Mouse (Mus musculus) liver, embryonic 15.5 days (tissue): ENCODE measurements at regions not wholly inside any gene's neighbourhood (a gene's known extent, or its start where the extent isn't known, plus 50 kb on each side); places are given as distances from the start of the nearest gene placed in this dataset.
A peak's percentile ranks its signal among the peaks of the same experiment; 100 is the strongest.

Experiments
- ATAC-seq: fragments of 200-750 bp; cut with Nextera tagmentation; 2 replicates; pipeline ENCODE4 v1.8.0; 2017; ENCODE audit warnings: moderate number of reproducible peaks, mild to moderate bottlenecking, moderate library complexity; ENCODE audit not compliant: insufficient read depth
- H3K27ac ChIP-seq: fragments of 300-500 bp; sonication (generic); replicated peaks from 2 replicates; pipeline ENCODE4 v1.5.1; 2015; ENCODE audit warnings: mild to moderate bottlenecking, inconsistent platforms
- H3K27me3 ChIP-seq: fragments of 300-500 bp; sonication (generic); 2 replicates; pipeline ENCODE4 v1.6.1; 2015; ENCODE audit warnings: mild to moderate bottlenecking, inconsistent platforms
- H3K36me3 ChIP-seq: fragments of 300-500 bp; sonication (generic); replicated peaks from 2 replicates; pipeline ENCODE4 v1.6.1; 2015; ENCODE audit warnings: moderate library complexity, mild to moderate bottlenecking, inconsistent platforms
- H3K4me1 ChIP-seq: fragments of 300-500 bp; sonication (generic); replicated peaks from 2 replicates; pipeline ENCODE4 v1.6.1; 2015; ENCODE audit warnings: inconsistent platforms
- H3K4me2 ChIP-seq: fragments of 300-500 bp; sonication (generic); 2 replicates; pipeline ENCODE4 v1.6.1; 2015; ENCODE audit warnings: moderate library complexity, mild to moderate bottlenecking, inconsistent platforms
- H3K4me3 ChIP-seq: fragments of 300-500 bp; sonication (generic); replicated peaks from 2 replicates; pipeline ENCODE4 v1.5.1; 2015; ENCODE audit warnings: mild to moderate bottlenecking, inconsistent platforms
- H3K9ac ChIP-seq: fragments of 300-500 bp; sonication (generic); 2 replicates; pipeline ENCODE4 v1.6.1; 2015; ENCODE audit warnings: moderate library complexity, mild to moderate bottlenecking, inconsistent platforms
- H3K9me3 ChIP-seq: fragments of 300-500 bp; sonication (generic); replicated peaks from 2 replicates; pipeline ENCODE4 v1.6.1; 2016; ENCODE audit warnings: inconsistent platforms
- WGBS: fragments of 180-500 bp; shearing (Covaris S2); methylation state at CpG from one replicate; pipeline ENCODE4 v1.1.7; 2015; ENCODE audit warnings: mixed read lengths; ENCODE audit not compliant: insufficient replicate concordance; 5-methylcytosine and 5-hydroxymethylcytosine counted together

GRCm38 (mm10) chr4:84056863-84057502 is 531.6 kb downstream of the Ccdc171 start:
- H3K9ac ChIP-seq: no peak overlapping the region
- no peak for ATAC-seq

GRCm38 (mm10) chr4:84060187-84060586 is 534.8 kb downstream of the Ccdc171 start:
- Histone ChIP-seq H3K27me3 (no peaks in the 10 kb centered on the region), H3K36me3 (no peaks in the 10 kb centered on the region), H3K9ac (no peak overlapping the region), H3K4me1 (no peaks in the 10 kb centered on the region), H3K27ac (no peak overlapping the region), H3K4me3 (no peak overlapping the region), H3K9me3 (no peaks in the 10 kb centered on the region), H3K4me2 (no peak overlapping the region)
- 12% methylated on average over 2 of the region's 2 CpGs for WGBS
- ATAC-seq: no peak

More at GRCm38 (mm10) chr4:84056863-84057502, 531.6 kb downstream of the Ccdc171 start:
- no peaks in the 10 kb centered on the region for H3K4me1 ChIP-seq
- no peak overlapping the region for H3K27ac ChIP-seq
- no peak overlapping the region for H3K4me2 ChIP-seq
- no peak overlapping the region for H3K4me3 ChIP-seq
- no peaks in the 10 kb centered on the region for H3K9me3 ChIP-seq
- no peaks in the 10 kb centered on the region for H3K36me3 ChIP-seq
- H3K27me3 ChIP-seq: no peaks in the 10 kb centered on the region
- WGBS: 64% methylated on average over 6 of the region's 6 CpGs

GRCm38 (mm10) chr4:84063755-84064154 is 538.4 kb downstream of the Ccdc171 start:
- no peaks in the 10 kb centered on the region for H3K9me3 ChIP-seq
- H3K9ac ChIP-seq: no peak overlapping the region
- no peaks in the 10 kb centered on the region for H3K4me1 ChIP-seq
- H3K4me3 ChIP-seq: no peak overlapping the region
- H3K36me3 ChIP-seq: no peaks in the 10 kb centered on the region
- no peak overlapping the region for H3K4me2 ChIP-seq
- H3K27ac ChIP-seq: no peak overlapping the region
- no peaks in the 10 kb centered on the region for H3K27me3 ChIP-seq
- WGBS: 74% methylated on average over 5 of the region's 5 CpGs
- no peak for ATAC-seq

GRCm38 (mm10) chr4:84064614-84065456 is 539.5 kb downstream of the Ccdc171 start:
- Histone ChIP-seq H3K9me3 (no peaks in the 10 kb centered on the region), H3K27ac (no peak overlapping the region), H3K4me3 (no peak overlapping the region), H3K27me3 (no peaks in the 10 kb centered on the region), H3K9ac (no peak overlapping the region), H3K4me2 (no peak overlapping the region), H3K4me1 (0 out of 2 replicates have a peak, but pooled peaks cover under 1% of the 10 kb centered on the region), H3K36me3 (no peaks in the 10 kb centered on the region)
- no peak for ATAC-seq
- 20% methylated on average over 15 of the region's 15 CpGs for WGBS

GRCm38 (mm10) chr4:84065457-84066124 is 540.2 kb downstream of the Ccdc171 start:
- no peaks in the 10 kb centered on the region for H3K27me3 ChIP-seq
- 0 out of 2 replicates have a peak, but pooled peaks cover 3% of the 10 kb centered on the region for H3K4me1 ChIP-seq
- no peaks in the 10 kb centered on the region for H3K9me3 ChIP-seq
- H3K4me2 ChIP-seq: no peak overlapping the region
- no peaks in the 10 kb centered on the region for H3K36me3 ChIP-seq
- no peak overlapping the region for H3K9ac ChIP-seq
- H3K27ac ChIP-seq: no peak overlapping the region
- no peak overlapping the region for H3K4me3 ChIP-seq
- WGBS: 39% methylated on average over 12 of the region's 12 CpGs
- no peak for ATAC-seq

- Histone ChIP-seq H3K9me3 (no peaks in the 10 kb centered on the region), H3K27me3 (no peaks in the 10 kb centered on the region), H3K4me2 (no peak overlapping the region), H3K9ac (no peak overlapping the region), H3K4me1 (0 out of 2 replicates have a peak, but pooled peaks cover 3% of the 10 kb centered on the region), H3K36me3 (no peaks in the 10 kb centered on the region), H3K4me3 (no peak overlapping the region), H3K27ac (no peak overlapping the region)
- WGBS: 61% methylated on average over 14 of the region's 14 CpGs
- peak; percentile 34; the same call in 1 of the 2 replicates for ATAC-seq
These were observed 542.7 kb downstream of the Ccdc171 start for GRCm38 (mm10) chr4:84067931-84068575.

- ATAC-seq: no peak
- H3K9ac ChIP-seq: no peak overlapping the region
- no peaks in the 10 kb centered on the region for H3K9me3 ChIP-seq
- H3K4me3 ChIP-seq: no peak overlapping the region
- WGBS: 57% methylated on average over 11 of the region's 11 CpGs
- no peaks in the 10 kb centered on the region for H3K36me3 ChIP-seq
- no peak overlapping the region for H3K27ac ChIP-seq
- no peak overlapping the region for H3K4me2 ChIP-seq
- H3K4me1 ChIP-seq: 0 out of 2 replicates have a peak, but pooled peaks cover 3% of the 10 kb centered on the region
- no peaks in the 10 kb centered on the region for H3K27me3 ChIP-seq
These were observed 543.8 kb downstream of the Ccdc171 start for GRCm38 (mm10) chr4:84068947-84069663.

- no peak overlapping the region for H3K4me3 ChIP-seq
- 62% methylated on average over 13 of the region's 13 CpGs for WGBS
- no peak for ATAC-seq
- no peaks in the 10 kb centered on the region for H3K27me3 ChIP-seq
- H3K4me2 ChIP-seq: no peak overlapping the region
- no peaks in the 10 kb centered on the region for H3K36me3 ChIP-seq
- no peak overlapping the region for H3K27ac ChIP-seq
- no peaks in the 10 kb centered on the region for H3K9me3 ChIP-seq
- no peak overlapping the region for H3K9ac ChIP-seq
- H3K4me1 ChIP-seq: 0 out of 2 replicates have a peak, but pooled peaks cover 3% of the 10 kb centered on the region
These were observed 544.3 kb downstream of the Ccdc171 start for GRCm38 (mm10) chr4:84069681-84070080.

GRCm38 (mm10) chr4:84070089-84070488 is 544.7 kb downstream of the Ccdc171 start:
- Histone ChIP-seq H3K9ac (no peak overlapping the region), H3K36me3 (no peaks in the 10 kb centered on the region), H3K4me1 (0 out of 2 replicates have a peak, but pooled peaks cover 3% of the 10 kb centered on the region), H3K27ac (no peak overlapping the region), H3K9me3 (no peaks in the 10 kb centered on the region), H3K4me3 (no peak overlapping the region), H3K4me2 (no peak overlapping the region), H3K27me3 (no peaks in the 10 kb centered on the region)
- no peak for ATAC-seq
- WGBS: 55% methylated on average over 4 of the region's 4 CpGs

GRCm38 (mm10) chr4:84072096-84072495 is 546.8 kb downstream of the Ccdc171 start:
- Histone ChIP-seq H3K4me3 (no peak overlapping the region), H3K9ac (no peak overlapping the region), H3K4me1 (0 out of 2 replicates have a peak, but pooled peaks cover 3% of the 10 kb centered on the region), H3K27ac (no peak overlapping the region), H3K4me2 (no peak overlapping the region), H3K36me3 (no peaks in the 10 kb centered on the region), H3K27me3 (no peaks in the 10 kb centered on the region), H3K9me3 (no peaks in the 10 kb centered on the region)
- 60% methylated on average over 5 of the region's 5 CpGs for WGBS
- ATAC-seq: no peak
